Mouse (Mus musculus): Measurements from ENCODE around the gene Alpl.

DNA sequence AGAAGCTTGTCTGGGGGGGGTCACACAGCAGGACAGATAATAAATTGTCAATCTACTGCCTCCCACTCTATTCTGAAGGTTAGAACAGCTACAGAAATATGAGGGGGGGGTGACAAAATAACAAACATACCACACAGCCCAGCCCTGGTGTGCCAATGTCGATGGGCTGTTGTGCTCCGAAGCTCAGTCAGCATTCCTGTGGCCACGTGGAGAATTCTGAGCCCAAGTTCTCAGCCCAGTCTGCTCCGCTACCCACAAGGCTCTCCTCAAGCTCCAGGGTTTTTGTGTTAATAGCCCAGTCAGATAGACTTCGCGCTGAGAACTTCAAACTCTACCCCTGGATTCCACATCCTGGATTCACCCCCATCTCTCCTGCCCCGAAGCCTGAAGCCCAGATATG is 2.6 kb downstream of the Alpl start:
- TF ChIP-seq CTCF (IDR thresholded peaks at IDR 0.05; ENCODE audit: control insufficient read depth, insufficient read depth, insufficient replicate concordance, low read depth, low read length) (no peak), POLR2A (IDR thresholded peaks at IDR 0.05; ENCODE audit: control insufficient read depth, low read depth, low read length) (no peak)

All from testis, adult 2 months (tissue).